Mouse (Mus musculus) forebrain, embryonic 12.5 days (tissue): ENCODE results near the gene Dlg2. TPM values are rescaled to one million over a fixed set of nuclear protein-coding genes. Genes with fewer than 3 reads are reported as not detected.

Experiments used
- ATAC-seq: fragments of 200-750 bp; cut with Nextera tagmentation; 2 replicates; pipeline ENCODE4 v1.8.0; 2017; ENCODE audit warnings: moderate TSS enrichment; ENCODE audit not compliant: low FRiP score
- H3K27ac ChIP-seq: fragments of 300-500 bp; sonication (generic); 2 replicates; pipeline ENCODE4 v1.5.1; 2016; ENCODE audit warnings: mild to moderate bottlenecking
- H3K27me3 ChIP-seq: fragments of 300-500 bp; sonication (generic); 2 replicates; pipeline ENCODE4 v1.6.1; 2016; ENCODE audit warnings: mild to moderate bottlenecking
- H3K36me3 ChIP-seq: fragments of 300-500 bp; sonication (generic); replicated peaks from 2 replicates; pipeline ENCODE4 v1.6.1; 2016; ENCODE audit warnings: mild to moderate bottlenecking
- H3K4me1 ChIP-seq: fragments of 300-500 bp; sonication (generic); 2 replicates; pipeline ENCODE4 v1.6.1; 2016
- H3K4me2 ChIP-seq: fragments of 300-500 bp; sonication (generic); 2 replicates; pipeline ENCODE4 v1.6.1; 2016; ENCODE audit warnings: mild to moderate bottlenecking, moderate library complexity
- H3K4me3 ChIP-seq: fragments of 300-500 bp; sonication (generic); replicated peaks from 2 replicates; pipeline ENCODE4 v1.5.1; 2016; ENCODE audit warnings: mild to moderate bottlenecking
- H3K9ac ChIP-seq: fragments of 300-500 bp; sonication (generic); 2 replicates; pipeline ENCODE4 v1.6.1; 2016; ENCODE audit warnings: mild to moderate bottlenecking
- H3K9me3 ChIP-seq: fragments of 300-500 bp; sonication (generic); 2 replicates; pipeline ENCODE4 v1.6.1; 2016
- WGBS: fragments of 180-500 bp; shearing (Covaris S2); methylation state at CpG from one replicate; pipeline ENCODE4 v1.1.7; 2016; 5-methylcytosine and 5-hydroxymethylcytosine counted together
- polyA plus RNA-seq: library from polyadenylated mRNA; unstranded; fragments of >200 nt; fragmentation: Nextera tagmentation; extraction: Ambion mirVana; gene quantifications from 2 replicates; pipeline ENCODE4 v1.2.1, GENCODE M21; 2016

Gene Dlg2
- polyA plus RNA-seq, 1 experiment from 2014 or later = 6.5 TPM

GRCm38 (mm10) chr7:90887007-90887720 lies 410.7 kb downstream of the Dlg2 start:
- Histone ChIP-seq H3K27ac (peak overlapping the region; percentile 77), H3K4me2 (peak overlapping the region; percentile 82), H3K27me3 (no peaks in the 10 kb centered on the region), H3K4me1 (peaks cover 12% of the 10 kb centered on the region), H3K9ac (peak overlapping the region; percentile 63), H3K4me3 (peak overlapping the region; percentile 47), H3K9me3 (no peaks in the 10 kb centered on the region), H3K36me3 (no peaks in the 10 kb centered on the region)
- WGBS = under 1% methylated on average over 21 of the region's 21 CpGs
- ATAC-seq = peak; percentile 79

- ATAC-seq = no peak
- H3K9ac ChIP-seq = no peak overlapping the region
- H3K4me3 ChIP-seq = no peak overlapping the region
- WGBS = 82% methylated on average over 4 of the region's 4 CpGs
- no peaks in the 10 kb centered on the region for H3K4me1 ChIP-seq
- H3K27me3 ChIP-seq = no peaks in the 10 kb centered on the region
- no peaks in the 10 kb centered on the region for H3K36me3 ChIP-seq
- no peak overlapping the region for H3K27ac ChIP-seq
- H3K4me2 ChIP-seq = no peak overlapping the region
- H3K9me3 ChIP-seq = no peaks in the 10 kb centered on the region
Observed at GRCm38 (mm10) chr7:90927441-90927840, 451.0 kb downstream of the Dlg2 start.

GRCm38 (mm10) chr7:90940726-90941125 lies 464.3 kb downstream of the Dlg2 start:
- Histone ChIP-seq H3K4me1 (no peaks in the 10 kb centered on the region), H3K9me3 (no peaks in the 10 kb centered on the region), H3K4me3 (no peak overlapping the region), H3K27me3 (no peaks in the 10 kb centered on the region), H3K9ac (no peak overlapping the region), H3K36me3 (no peaks in the 10 kb centered on the region), H3K27ac (no peak overlapping the region), H3K4me2 (no peak overlapping the region)
- no peak for ATAC-seq
- WGBS = 81% methylated on average over 5 of the region's 5 CpGs

- Histone ChIP-seq H3K27me3 (no peaks in the 10 kb centered on the region), H3K4me3 (no peak overlapping the region), H3K4me2 (no peak overlapping the region), H3K9ac (no peak overlapping the region), H3K4me1 (no peaks in the 10 kb centered on the region), H3K36me3 (no peaks in the 10 kb centered on the region), H3K9me3 (no peaks in the 10 kb centered on the region), H3K27ac (no peak overlapping the region)
- no peak for ATAC-seq
- 83% methylated on average over 8 of the region's 8 CpGs for WGBS
Observed at GRCm38 (mm10) chr7:90947073-90947472, 470.6 kb downstream of the Dlg2 start.

- 92% methylated on average over 5 of the region's 5 CpGs for WGBS
- H3K9ac ChIP-seq = no peak overlapping the region
- ATAC-seq = no peak
- H3K9me3 ChIP-seq = no peaks in the 10 kb centered on the region
- H3K4me3 ChIP-seq = no peak overlapping the region
- no peaks in the 10 kb centered on the region for H3K36me3 ChIP-seq
- H3K4me2 ChIP-seq = no peak overlapping the region
- H3K27ac ChIP-seq = no peak overlapping the region
- no peaks in the 10 kb centered on the region for H3K27me3 ChIP-seq
- no peaks in the 10 kb centered on the region for H3K4me1 ChIP-seq
Observed at GRCm38 (mm10) chr7:90949212-90949611, 472.7 kb downstream of the Dlg2 start.

- Histone ChIP-seq H3K4me3 (no peak overlapping the region), H3K9ac (no peak overlapping the region), H3K4me2 (no peak overlapping the region), H3K9me3 (no peaks in the 10 kb centered on the region), H3K4me1 (no peaks in the 10 kb centered on the region), H3K36me3 (no peaks in the 10 kb centered on the region), H3K27ac (no peak overlapping the region), H3K27me3 (no peaks in the 10 kb centered on the region)
- ATAC-seq = no peak
Observed at GRCm38 (mm10) chr7:90977241-90977640, 500.8 kb downstream of the Dlg2 start.

GRCm38 (mm10) chr7:90982069-90982468 lies 505.6 kb downstream of the Dlg2 start:
- Histone ChIP-seq H3K4me3 (no peak overlapping the region), H3K27ac (no peak overlapping the region), H3K4me2 (no peak overlapping the region), H3K9me3 (no peaks in the 10 kb centered on the region), H3K4me1 (no peaks in the 10 kb centered on the region), H3K9ac (no peak overlapping the region), H3K36me3 (no peaks in the 10 kb centered on the region), H3K27me3 (no peaks in the 10 kb centered on the region)
- 0 out of 2 replicates have a peak, but pooled peaks have one; percentile 44 for ATAC-seq

GRCm38 (mm10) chr7:91010655-91011054 lies 534.2 kb downstream of the Dlg2 start:
- 71% methylated on average over 2 of the region's 2 CpGs for WGBS
- Histone ChIP-seq H3K36me3 (no peaks in the 10 kb centered on the region), H3K9ac (no peak overlapping the region), H3K4me2 (no peak overlapping the region), H3K27me3 (no peaks in the 10 kb centered on the region), H3K27ac (no peak overlapping the region), H3K9me3 (no peaks in the 10 kb centered on the region), H3K4me3 (no peak overlapping the region), H3K4me1 (no peaks in the 10 kb centered on the region)
- ATAC-seq = no peak

- no peak overlapping the region for H3K27ac ChIP-seq
- H3K4me1 ChIP-seq = no peaks in the 10 kb centered on the region
- WGBS = 84% methylated on average over 4 of the region's 4 CpGs
- H3K4me3 ChIP-seq = no peak overlapping the region
- no peak overlapping the region for H3K4me2 ChIP-seq
- no peaks in the 10 kb centered on the region for H3K36me3 ChIP-seq
- no peaks in the 10 kb centered on the region for H3K27me3 ChIP-seq
- H3K9ac ChIP-seq = no peak overlapping the region
- no peaks in the 10 kb centered on the region for H3K9me3 ChIP-seq
- no peak for ATAC-seq
Observed at GRCm38 (mm10) chr7:91044998-91045741, 568.7 kb downstream of the Dlg2 start.

GRCm38 (mm10) chr7:91045742-91046098 lies 569.2 kb downstream of the Dlg2 start:
- Histone ChIP-seq H3K9ac (no peak overlapping the region), H3K27me3 (no peaks in the 10 kb centered on the region), H3K4me3 (no peak overlapping the region), H3K4me1 (no peaks in the 10 kb centered on the region), H3K27ac (no peak overlapping the region), H3K36me3 (no peaks in the 10 kb centered on the region), H3K9me3 (no peaks in the 10 kb centered on the region), H3K4me2 (no peak overlapping the region)
- ATAC-seq = no peak
- 90% methylated on average over 1 of the region's 1 CpGs for WGBS

- H3K4me3 ChIP-seq = no peak overlapping the region
- no peak overlapping the region for H3K4me2 ChIP-seq
- WGBS = 59% methylated on average over 12 of the region's 12 CpGs
- ATAC-seq = no peak
- no peak overlapping the region for H3K9ac ChIP-seq
- no peaks in the 10 kb centered on the region for H3K9me3 ChIP-seq
- H3K27ac ChIP-seq = no peak overlapping the region
- H3K4me1 ChIP-seq = 0 out of 2 replicates have a peak, but pooled peaks cover 4% of the 10 kb centered on the region
- no peaks in the 10 kb centered on the region for H3K36me3 ChIP-seq
- H3K27me3 ChIP-seq = no peaks in the 10 kb centered on the region
Observed at GRCm38 (mm10) chr7:91063297-91064040, 587.0 kb downstream of the Dlg2 start.
